Comparison of ENCODE assay signal across 35 mouse cellular contexts in genomic region chr8:3878455-3878854, GRCm38 (mm10). TPM values are rescaled to one million over a fixed set of nuclear protein-coding genes. Genes with fewer than 3 reads are reported as not detected.
"Had no signal": no experiment of that assay in that cellular context is flagged by ENCODE, and none has a peak within 500 bp of the region (broad histone marks: within the 10 kb centered on the region; RNA-seq: fewer than 3 reads in every experiment).

Cd209d (minus strand) TSS chr8:3878555.

- H3K9ac ChIP-seq: embryonic facial prominence, embryonic 12.5 days; embryonic facial prominence, embryonic 13.5 days; embryonic facial prominence, embryonic 15.5 days; forebrain, embryonic 12.5 days; forebrain, embryonic 13.5 days; forebrain, embryonic 15.5 days; forebrain, postnatal 0 days had no signal

- H3K9me3 ChIP-seq: embryonic facial prominence, embryonic 15.5 days had no signal

- ATAC-seq: forebrain, embryonic 13.5 days; forebrain, embryonic 14.5 days; forebrain, embryonic 15.5 days; forebrain, embryonic 16.5 days; forebrain, postnatal 0 days had no signal

- DNase-seq: cerebellum, adult 8-10 months; cerebellum, adult 9-10 months; cerebellum, adult 9-11 months; cerebellum, postnatal 10 days; cerebellum, postnatal 14 days; cerebellum, postnatal 25 days; cerebellum, postnatal 36 days; embryo, embryonic 11 days; forebrain, postnatal 0 days; gastrocnemius, adult 2 months; gastrocnemius, postnatal 10 days; gastrocnemius, postnatal 14 days; gastrocnemius, postnatal 25 days; gastrocnemius, postnatal 36 days; heart, adult 2 months had no signal

- H3K27me3 ChIP-seq: embryonic facial prominence, embryonic 12.5 days; embryonic facial prominence, embryonic 13.5 days; embryonic facial prominence, embryonic 15.5 days; forebrain, embryonic 12.5 days; forebrain, embryonic 13.5 days; forebrain, embryonic 15.5 days had no signal

- H3K4me1 ChIP-seq: embryonic facial prominence, embryonic 10.5 days; embryonic facial prominence, embryonic 12.5 days; embryonic facial prominence, embryonic 13.5 days; embryonic facial prominence, embryonic 15.5 days; forebrain, embryonic 10.5 days; forebrain, embryonic 12.5 days; forebrain, embryonic 13.5 days; forebrain, embryonic 15.5 days; heart, embryonic 10.5 days had no signal

- H3K36me3 ChIP-seq: embryonic facial prominence, embryonic 10.5 days; embryonic facial prominence, embryonic 12.5 days; embryonic facial prominence, embryonic 13.5 days; embryonic facial prominence, embryonic 15.5 days; forebrain, embryonic 10.5 days; forebrain, embryonic 12.5 days; forebrain, embryonic 15.5 days; heart, embryonic 10.5 days had no signal

- H3K4me3 ChIP-seq: embryonic facial prominence, embryonic 10.5 days; embryonic facial prominence, embryonic 12.5 days; embryonic facial prominence, embryonic 13.5 days; embryonic facial prominence, embryonic 15.5 days; erythroblast, embryonic 14.5 days; forebrain, embryonic 10.5 days; forebrain, embryonic 12.5 days; forebrain, embryonic 13.5 days; forebrain, embryonic 15.5 days; gastrocnemius, adult 2 months; heart, adult 2 months; heart, embryonic 10.5 days had no signal

- H3K27ac ChIP-seq: embryonic facial prominence, embryonic 10.5 days; embryonic facial prominence, embryonic 12.5 days; embryonic facial prominence, embryonic 13.5 days; embryonic facial prominence, embryonic 15.5 days; forebrain, embryonic 10.5 days; forebrain, embryonic 12.5 days; forebrain, embryonic 13.5 days; forebrain, embryonic 15.5 days; gastrocnemius, adult 2 months; heart, adult 2 months; heart, embryonic 10.5 days had no signal

RNA-seq across cellular contexts. Expression of gene Cd209d, which starts in this region (rescaled TPM):
- total RNA-seq: common myeloid progenitor, adult 5-6 weeks; forebrain, postnatal 0 days; gastrocnemius, postnatal 4 days; granulocyte monocyte progenitor cell, adult 5-6 weeks; heart, adult 2 months had no signal
- polyA plus RNA-seq: cortical plate, adult 2 months; embryonic facial prominence, embryonic 10.5 days; embryonic facial prominence, embryonic 11.5 days; embryonic facial prominence, embryonic 12.5 days; embryonic facial prominence, embryonic 13.5 days; embryonic facial prominence, embryonic 14.5 days; embryonic facial prominence, embryonic 15.5 days; erythroblast, embryonic 14.5 days; forebrain, embryonic 10.5 days; forebrain, embryonic 11.5 days; forebrain, embryonic 12.5 days; forebrain, embryonic 13.5 days; forebrain, embryonic 14.5 days; forebrain, embryonic 15.5 days; forebrain, embryonic 16.5 days; forebrain, postnatal 0 days; frontal cortex, adult 2 months; heart, adult 2 months; heart, embryonic 10.5 days had no signal
